Mouse (Mus musculus): Measurements from ENCODE around the gene Hes6.

DNA sequence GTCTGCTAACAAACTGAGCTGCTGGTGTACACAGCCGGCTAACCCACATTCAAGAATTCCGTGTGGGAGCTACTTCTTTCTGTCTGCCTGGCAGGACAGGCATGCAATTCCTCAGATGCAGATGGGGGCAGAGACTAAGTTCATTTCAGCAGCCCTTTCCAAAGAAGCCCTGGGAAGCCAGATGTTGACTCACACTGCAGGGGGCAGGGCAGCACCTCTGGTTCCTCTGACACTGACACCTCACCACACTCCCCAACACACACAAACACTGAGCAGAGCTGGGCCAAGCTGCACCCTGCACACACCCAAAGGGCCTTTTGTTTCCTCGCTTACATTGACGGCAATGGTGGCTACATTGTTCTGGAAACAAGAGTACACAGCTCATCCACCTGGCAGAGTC lies 46.7 kb upstream of the Hes6 start:
- no peak for TF ChIP-seq CTCF (IDR thresholded peaks at IDR 0.05; ENCODE audit: control insufficient read depth, insufficient read depth, insufficient read length)
- no peak for TF ChIP-seq MYOG (IDR thresholded peaks at IDR 0.05; ENCODE audit: control insufficient read depth, extremely low read depth, insufficient read length)
